Mouse (Mus musculus): ENCODE data around the gene Mcam.

DNA sequence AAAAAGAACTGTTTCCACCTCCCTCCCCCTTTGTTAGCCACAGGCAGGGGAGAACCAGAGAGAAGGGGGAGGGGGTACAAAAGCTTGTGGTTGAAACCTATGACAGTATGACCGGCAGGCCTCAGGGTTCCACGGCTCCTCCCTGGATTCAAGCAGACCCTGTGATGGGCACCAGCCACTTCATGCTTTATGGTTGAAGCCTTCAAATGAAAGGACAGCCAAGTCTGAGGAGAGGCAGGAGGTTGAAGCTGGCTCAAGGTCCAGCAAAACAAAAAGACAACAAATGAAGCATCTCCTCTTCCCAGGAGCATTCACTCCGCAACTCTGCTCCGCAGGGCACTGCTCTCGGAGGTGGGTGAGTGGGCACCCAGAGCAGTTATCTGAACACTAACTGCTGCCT lies 9.2 kb downstream of the Mcam start:
- no peak for TF ChIP-seq MXI1 (IDR thresholded peaks at IDR 0.05; ENCODE audit: low read depth, low read length)
- TF ChIP-seq EP300 (IDR thresholded peaks at IDR 0.05; ENCODE audit: low read depth in 1 of 2, low read length in 2 of 2), result no peak
- TF ChIP-seq CTCF (IDR thresholded peaks at IDR 0.05 in 2 of 3, conservative IDR thresholded peaks at IDR 0.05 in 1 of 3; ENCODE audit: control insufficient read depth in 1 of 3, insufficient read depth in 1 of 3, low read depth in 2 of 3, low read length in 3 of 3, poor library complexity in 1 of 3, severe bottlenecking in 1 of 3), result no peak
- TF ChIP-seq MEF2A (IDR thresholded peaks at IDR 0.05; ENCODE audit: extremely low read depth, insufficient replicate concordance, low read depth, low read length, poor library complexity, severe bottlenecking), result no peak
- no peak for TF ChIP-seq MAX (IDR thresholded peaks at IDR 0.05; ENCODE audit: low read length)
